Mouse (Mus musculus) kidney, adult 2 months (tissue): Measurements from ENCODE around the gene Igfbpl1. TPM values are rescaled to one million over a fixed set of nuclear protein-coding genes. Genes with fewer than 3 reads are reported as not detected.

Experiments
- DNase-seq: peaks from one replicate; pipeline ENCODE4 v3.0.0; 2021
- H3K27ac ChIP-seq: fragments of 200-500 bp; 2 replicates; pipeline ENCODE4 v1.5.1; 2012; ENCODE audit warnings: low read depth, low read length, control low read depth, inconsistent platforms; ENCODE audit not compliant: insufficient read depth
- H3K27me3 ChIP-seq: fragments of 200-500 bp; replicated peaks from 2 replicates; pipeline ENCODE4 v1.6.1; 2012; ENCODE audit warnings: mild to moderate bottlenecking, moderate library complexity, low read length, inconsistent platforms; ENCODE audit not compliant: control insufficient read depth, insufficient read depth
- H3K36me3 ChIP-seq: fragments of 200-500 bp; 2 replicates; pipeline ENCODE4 v1.6.1; 2012; ENCODE audit warnings: mild to moderate bottlenecking, moderate library complexity, low read length, inconsistent platforms; ENCODE audit not compliant: control insufficient read depth, insufficient read depth
- H3K4me1 ChIP-seq: fragments of 200-500 bp; 2 replicates; pipeline ENCODE4 v1.6.1; 2011; ENCODE audit warnings: low read length; ENCODE audit not compliant: control insufficient read depth, insufficient read depth
- H3K4me3 ChIP-seq: fragments of 200-500 bp; 2 replicates; pipeline ENCODE4 v1.5.1; 2011; ENCODE audit warnings: mild to moderate bottlenecking, low read depth, low read length, control low read depth; ENCODE audit not compliant: insufficient read depth
- CTCF ChIP-seq: fragments of 200-500 bp; conservative IDR thresholded peaks from 2 replicates; pipeline ENCODE4 v1.5.1; 2011; ENCODE audit warnings: low read depth, mild to moderate bottlenecking, control low read depth, low read length, moderate library complexity, mixed read lengths; ENCODE audit not compliant: insufficient read depth, insufficient read length
- POLR2A ChIP-seq: fragments of 200-500 bp; IDR thresholded peaks from one replicate; pipeline ENCODE4 v1.6.1; 2011; ENCODE audit warnings: low read depth, low read length, control low read depth
- WGBS: fragments of 180-500 bp; shearing (Covaris S2); methylation state at CpG from one replicate; pipeline ENCODE4 v1.1.7; 2018; 5-methylcytosine and 5-hydroxymethylcytosine counted together
- polyA plus RNA-seq: library from polyadenylated mRNA; depleted of rRNA; stranded (reverse); fragments of >200 nt; gene quantifications from 2 replicates; pipeline ENCODE4 v1.2.3, GENCODE M21; 2012

Igfbpl1 gene
- polyA plus RNA-seq, 1 experiment, result not detected

GRCm38 (mm10) chr4:45786674-45787073, 40.0 kb downstream of the Igfbpl1 start:
- WGBS, result 49% methylated on average over 4 of the region's 4 CpGs
- Histone ChIP-seq H3K27ac (no peak overlapping the region), H3K4me1 (no peaks in the 10 kb centered on the region), H3K36me3 (no peaks in the 10 kb centered on the region), H3K4me3 (no peak overlapping the region), H3K27me3 (no peaks in the 10 kb centered on the region)
- TF ChIP-seq POLR2A, result no peak
- TF ChIP-seq CTCF, result 0 out of 2 replicates have a peak, but pooled peaks have one; percentile 6
- no peak for DNase-seq

- no peaks in the 10 kb centered on the region for H3K27me3 ChIP-seq
- H3K36me3 ChIP-seq, result no peaks in the 10 kb centered on the region
- WGBS, result 58% methylated on average over 2 of the region's 2 CpGs
- no peak overlapping the region for H3K27ac ChIP-seq
- no peak for TF ChIP-seq POLR2A
- no peak for TF ChIP-seq CTCF
- DNase-seq, result no peak
- H3K4me3 ChIP-seq, result no peak overlapping the region
- no peaks in the 10 kb centered on the region for H3K4me1 ChIP-seq
These were observed 40.8 kb downstream of the Igfbpl1 start for GRCm38 (mm10) chr4:45785959-45786358.

- TF ChIP-seq POLR2A, result no peak
- TF ChIP-seq CTCF, result 0 out of 2 replicates have a peak, but pooled peaks have one; percentile 10
- WGBS, result 56% methylated on average over 1 of the region's 1 CpGs
- Histone ChIP-seq H3K27ac (no peak overlapping the region), H3K27me3 (no peaks in the 10 kb centered on the region), H3K4me1 (no peaks in the 10 kb centered on the region), H3K4me3 (no peak overlapping the region), H3K36me3 (no peaks in the 10 kb centered on the region)
- DNase-seq, result no peak
These were observed 43.1 kb downstream of the Igfbpl1 start for GRCm38 (mm10) chr4:45783671-45784070.

- TF ChIP-seq CTCF (peak; percentile 58), POLR2A (no peak)
- DNase-seq, result peak; percentile 40
- 3% methylated on average over 5 of the region's 5 CpGs for WGBS
- no peak overlapping the region for H3K27ac ChIP-seq
- H3K27me3 ChIP-seq, result no peaks in the 10 kb centered on the region
- no peaks in the 10 kb centered on the region for H3K36me3 ChIP-seq
- no peak overlapping the region for H3K4me3 ChIP-seq
- H3K4me1 ChIP-seq, result no peaks in the 10 kb centered on the region
These were observed 55.1 kb downstream of the Igfbpl1 start for GRCm38 (mm10) chr4:45771619-45772018.

GRCm38 (mm10) chr4:45771173-45771572, 55.5 kb downstream of the Igfbpl1 start:
- no peak for DNase-seq
- 57% methylated on average over 8 of the region's 8 CpGs for WGBS
- no peak overlapping the region for H3K4me3 ChIP-seq
- H3K4me1 ChIP-seq, result no peaks in the 10 kb centered on the region
- H3K36me3 ChIP-seq, result no peaks in the 10 kb centered on the region
- no peak overlapping the region for H3K27ac ChIP-seq
- no peaks in the 10 kb centered on the region for H3K27me3 ChIP-seq
- no peak for TF ChIP-seq CTCF

- no peak overlapping the region for H3K4me3 ChIP-seq
- no peaks in the 10 kb centered on the region for H3K36me3 ChIP-seq
- no peaks in the 10 kb centered on the region for H3K27me3 ChIP-seq
- DNase-seq, result no peak
- TF ChIP-seq POLR2A (no peak), CTCF (no peak)
- no peaks in the 10 kb centered on the region for H3K4me1 ChIP-seq
- no peak overlapping the region for H3K27ac ChIP-seq
- WGBS, result 80% methylated on average over 4 of the region's 4 CpGs
These were observed 56.1 kb downstream of the Igfbpl1 start for GRCm38 (mm10) chr4:45770638-45771033.

GRCm38 (mm10) chr4:45769791-45770637, 56.7 kb downstream of the Igfbpl1 start:
- no peak for DNase-seq
- H3K4me1 ChIP-seq, result no peaks in the 10 kb centered on the region
- no peak overlapping the region for H3K27ac ChIP-seq
- no peaks in the 10 kb centered on the region for H3K27me3 ChIP-seq
- H3K36me3 ChIP-seq, result no peaks in the 10 kb centered on the region
- WGBS, result 63% methylated on average over 10 of the region's 10 CpGs
- no peak for TF ChIP-seq POLR2A
- no peak for TF ChIP-seq CTCF
- H3K4me3 ChIP-seq, result no peak overlapping the region
